Comparison of ENCODE assay signal across 9 mouse cellular contexts in the genomic region with DNA sequence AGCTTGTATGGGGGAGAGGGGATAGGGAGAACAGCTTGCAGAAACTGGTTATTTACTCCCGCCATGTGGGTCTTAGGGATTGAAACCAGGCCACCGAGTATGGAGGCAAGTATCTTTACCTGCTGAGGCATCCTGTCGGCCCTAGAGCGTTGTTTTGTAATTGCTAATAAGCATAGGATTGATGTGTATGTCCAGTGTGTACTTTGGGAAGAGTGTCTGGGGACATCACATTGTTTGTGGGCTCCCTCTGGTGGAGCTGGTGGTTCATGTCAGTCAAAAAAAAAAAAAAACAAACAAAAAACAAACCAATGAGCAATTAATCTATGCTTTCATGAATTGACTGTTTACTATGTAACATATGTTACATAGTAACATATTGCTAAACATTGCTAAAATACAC. TPM values are rescaled to one million over a fixed set of nuclear protein-coding genes. Genes with fewer than 3 reads are reported as not detected.
DNase-seq lines count a peak whose midpoint lies in the region; ATAC-seq and TF ChIP-seq lines count a peak whose summit lies in the region.
"Had no signal": no experiment of that assay in that cellular context is flagged by ENCODE, and none has a peak within 500 bp of the region (broad histone marks: within the 10 kb centered on the region; RNA-seq: fewer than 3 reads in every experiment).

No protein-coding gene starts in this region.

- no peak overlapping the region for H3K4me3 ChIP-seq in heart, embryonic 11.5 days (ENCODE audit: low read depth, low read length)
- H3K4me3 ChIP-seq in thymus, adult 2 months (ENCODE audit: control insufficient read depth, insufficient read depth, low read length): no peak overlapping the region
- no peak overlapping the region for H3K4me3 ChIP-seq in neural tube, embryonic 15.5 days (replicated peaks)
- H3K4me3 ChIP-seq: neural tube, embryonic 13.5 days had no signal

- H3K36me3 ChIP-seq in heart, embryonic 11.5 days (ENCODE audit: control insufficient read depth, insufficient read depth, low read length): no peaks in the 10 kb centered on the region; the same call in 1 of the 2 replicates
- no peaks in the 10 kb centered on the region for H3K36me3 ChIP-seq in thymus, adult 2 months (ENCODE audit: control insufficient read depth, insufficient read depth, low read length)
- H3K36me3 ChIP-seq in neural tube, embryonic 15.5 days: no peaks in the 10 kb centered on the region

- 38% methylated on average over 4 of the region's 4 CpGs for WGBS in heart, embryonic 11.5 days (ENCODE audit: insufficient replicate concordance)
- WGBS in thymus, adult 2 months: 54% methylated on average over 4 of the region's 4 CpGs
- WGBS in neural tube, embryonic 15.5 days: 44% methylated on average over 4 of the region's 4 CpGs

- no peak for TF ChIP-seq POLR2A in thymus, adult 2 months (IDR thresholded peaks at IDR 0.05; ENCODE audit: control insufficient read depth, extremely low read depth, insufficient read depth, low read length, poor library complexity)

- no peak overlapping the region for H3K9ac ChIP-seq in heart, embryonic 11.5 days (ENCODE audit: low read depth, low read length)
- H3K9ac ChIP-seq in neural tube, embryonic 15.5 days (replicated peaks): no peak overlapping the region
- H3K9ac ChIP-seq: neural tube, embryonic 13.5 days had no signal

- ATAC-seq in heart, embryonic 11.5 days (replicated peaks; ENCODE audit: insufficient number of reproducible peaks, low FRiP score, low TSS enrichment): no peak
- ATAC-seq in megakaryocyte progenitor cell, adult 5-6 weeks (replicated peaks; ENCODE audit: poor library complexity): 0 out of 2 replicates have a peak, but pooled peaks have one; percentile 20
- ATAC-seq in erythroid progenitor cell, adult 5-6 weeks (replicated peaks; ENCODE audit: low FRiP score, poor library complexity, severe bottlenecking): no peak
- ATAC-seq in neural tube, embryonic 15.5 days (ENCODE audit: low FRiP score): no peak

- TF ChIP-seq CTCF in thymus, adult 2 months (IDR thresholded peaks at IDR 0.05; ENCODE audit: borderline replicate concordance, control insufficient read depth, extremely low read depth, insufficient read depth, low read length, poor library complexity): no peak

- H3K27me3 ChIP-seq in heart, embryonic 11.5 days (ENCODE audit: control insufficient read depth, insufficient read depth, low read length): no peaks in the 10 kb centered on the region
- no peaks in the 10 kb centered on the region for H3K27me3 ChIP-seq in thymus, adult 2 months (ENCODE audit: control insufficient read depth, insufficient read depth, low read length)
- no peaks in the 10 kb centered on the region for H3K27me3 ChIP-seq in neural tube, embryonic 15.5 days (replicated peaks)
- H3K27me3 ChIP-seq: neural tube, embryonic 13.5 days had no signal

- peaks cover 4% of the 10 kb centered on the region; the same call in 1 of the 2 replicates for H3K4me1 ChIP-seq in heart, embryonic 11.5 days (ENCODE audit: control insufficient read depth, insufficient read depth, low read length)
- peaks cover 2% of the 10 kb centered on the region; the same call in 1 of the 2 replicates for H3K4me1 ChIP-seq in thymus, adult 2 months (replicated peaks; ENCODE audit: control insufficient read depth, insufficient read depth, low read length)
- peaks cover 16% of the 10 kb centered on the region for H3K4me1 ChIP-seq in neural tube, embryonic 15.5 days

- peak; percentile 58 for DNase-seq in heart, postnatal 4 days
- peak; percentile 18 for DNase-seq in thymus, adult 2 months
- DNase-seq in thymus, postnatal 36 days: no peak
- peak; percentile 19 for DNase-seq in c-Kit-positive CD71-positive TER-119-negative erythroid progenitor cells, embryonic 14.5 days (ENCODE audit: low read depth)

- no peaks in the 10 kb centered on the region for H3K9me3 ChIP-seq in heart, embryonic 11.5 days (replicated peaks; ENCODE audit: control insufficient read depth, low read length)
- H3K9me3 ChIP-seq in neural tube, embryonic 15.5 days (replicated peaks): no peaks in the 10 kb centered on the region
- H3K9me3 ChIP-seq: neural tube, embryonic 13.5 days had no signal

- H3K27ac ChIP-seq in heart, embryonic 11.5 days (ENCODE audit: low read depth, low read length): no peak overlapping the region
- no peak overlapping the region for H3K27ac ChIP-seq in thymus, adult 2 months (ENCODE audit: control insufficient read depth, insufficient read depth, low read length)
- no peak overlapping the region for H3K27ac ChIP-seq in neural tube, embryonic 15.5 days (replicated peaks)
- H3K27ac ChIP-seq: neural tube, embryonic 13.5 days had no signal

- no peak overlapping the region for H3K4me2 ChIP-seq in heart, embryonic 11.5 days
- H3K4me2 ChIP-seq in neural tube, embryonic 15.5 days: no peak overlapping the region
- H3K4me2 ChIP-seq: neural tube, embryonic 13.5 days had no signal

RNA-seq across cellular contexts. Expression of gene Eya3, which starts 2.2 kb away (rescaled TPM):
- 10 to 100 TPM; 29.9 to 35.3 TPM for total RNA-seq in heart, postnatal 4 days (2021)
- 21.5 and 24.4 TPM in 2 replicates for polyA plus RNA-seq in heart, embryonic 11.5 days (2014; fragmentation: Nextera tagmentation; extraction: Ambion mirVana)
- 58.6 and 63.6 TPM in 2 replicates for polyA plus RNA-seq in thymus, adult 2 months (2012; rRNA removed)
- total RNA-seq in megakaryocyte progenitor cell, adult 5-6 weeks (2015): 55.0 and 58.2 TPM in 2 replicates
- 26.7 and 28.7 TPM in 2 replicates for total RNA-seq in megakaryocyte progenitor cell, adult 5-6 weeks (2017)
- total RNA-seq in erythroid progenitor cell, adult 5-6 weeks (2015; ENCODE audit: low replicate concordance): 34.2 and 43.6 TPM in 2 replicates
- total RNA-seq in erythroid progenitor cell, adult 5-6 weeks (2017; ENCODE audit: low replicate concordance): 15.0 and 28.9 TPM in 2 replicates
- polyA plus RNA-seq in neural tube, embryonic 15.5 days (2015; fragmentation: Nextera tagmentation; extraction: Ambion mirVana): 11.1 and 16.2 TPM in 2 replicates

Comparison
In these comparisons a context has a peak if more than half of its experiments do, and no peak if none do; other contexts are left out.
1. DNase-seq: peak in heart, postnatal 4 days (single experiment), thymus, adult 2 months (single experiment) and c-Kit-positive CD71-positive TER-119-negative erythroid progenitor cells, embryonic 14.5 days (single experiment); none in thymus, postnatal 36 days (0 of 2).